Mouse (Mus musculus): ENCODE results near the gene Zfp507.

DNA sequence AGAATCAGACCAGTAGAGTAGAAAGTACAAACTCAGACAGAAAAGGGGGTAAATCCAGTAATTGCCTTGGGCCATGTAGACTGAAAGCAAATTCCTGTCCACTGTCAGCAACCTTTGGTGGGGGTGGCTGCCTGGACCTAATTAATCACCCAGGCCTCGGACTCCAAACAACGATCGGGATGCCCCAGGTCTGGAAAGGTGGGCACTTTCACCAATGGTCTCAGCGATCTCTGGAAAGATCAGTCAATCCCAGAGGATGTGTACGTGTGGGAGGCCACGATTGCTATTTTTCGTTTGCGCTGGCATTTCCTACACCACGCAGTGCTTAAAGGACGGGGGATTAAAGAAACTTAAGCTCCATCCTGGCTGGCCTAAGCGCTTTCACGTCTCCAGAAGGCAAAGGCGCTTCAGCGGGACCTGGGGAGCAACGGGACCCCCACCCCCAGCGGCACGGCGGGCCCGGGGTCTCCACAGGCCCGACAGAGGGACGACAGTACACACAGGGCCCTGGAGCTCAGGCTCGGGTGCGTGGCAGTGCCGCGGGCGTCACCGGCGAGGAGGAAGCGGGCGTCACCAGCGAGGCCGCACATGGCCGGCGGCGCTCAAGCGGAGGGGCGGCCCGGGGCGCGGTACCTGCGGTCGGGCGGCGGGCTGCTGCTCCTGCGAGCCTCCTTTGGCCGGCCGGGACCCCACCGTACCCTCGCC lies 450 bp downstream of the Zfp507 start:
- no peak for TF ChIP-seq POLR2A (IDR thresholded peaks at IDR 0.05; ENCODE audit: borderline replicate concordance, insufficient read depth, low read length)
- TF ChIP-seq CTCF (IDR thresholded peaks at IDR 0.05; ENCODE audit: borderline replicate concordance, insufficient read depth, low read depth, low read length): no peak
